Mouse (Mus musculus) left cerebral cortex, adult 9 months (tissue): ENCODE measurements at regions not wholly inside any gene's neighbourhood (a gene's known extent, or its start where the extent isn't known, plus 50 kb on each side); places are given as distances from the start of the nearest gene placed in this dataset.
A peak's percentile ranks its signal among the peaks of the same experiment; 100 is the strongest.

ENCODE experiments used
- DNase-seq, 2 experiments: peaks; one replicate each; pipeline ENCODE4 v3.0.0; 2022; ENCODE audit warnings: low spot score in 2 of 2

- no peak for DNase-seq
These were observed 52.1 kb upstream of the Hmcn1 start for GRCm38 (mm10) chr1:151045334-151045733.

GRCm38 (mm10) chr1:151046626-151047025 is 53.4 kb upstream of the Hmcn1 start:
- DNase-seq: no peak

- DNase-seq: no peak
These were observed 56.7 kb upstream of the Hmcn1 start for GRCm38 (mm10) chr1:151049726-151050506.

- DNase-seq: no peak
These were observed 57.2 kb upstream of the Hmcn1 start for GRCm38 (mm10) chr1:151050507-151050816.

GRCm38 (mm10) chr1:151053268-151053667 is 60.0 kb upstream of the Hmcn1 start:
- DNase-seq: no peak

GRCm38 (mm10) chr1:151055396-151055795 is 62.2 kb upstream of the Hmcn1 start:
- no peak for DNase-seq

GRCm38 (mm10) chr1:151059546-151060136 is 66.4 kb upstream of the Hmcn1 start:
- no peak for DNase-seq

- no peak for DNase-seq
These were observed 71.9 kb upstream of the Hmcn1 start for GRCm38 (mm10) chr1:151065090-151065567.

GRCm38 (mm10) chr1:151066379-151067128 is 73.3 kb upstream of the Hmcn1 start:
- DNase-seq: no peak

GRCm38 (mm10) chr1:151074508-151075314 is 81.5 kb upstream of the Hmcn1 start:
- DNase-seq: no peak

GRCm38 (mm10) chr1:151075541-151075940 is 82.3 kb upstream of the Hmcn1 start:
- no peak for DNase-seq

- DNase-seq: peak in 1 of 2 experiments; percentile 90
These were observed 85.8 kb upstream of the Hmcn1 start for GRCm38 (mm10) chr1:151078909-151079522.

GRCm38 (mm10) chr1:151079614-151080360 is 86.6 kb upstream of the Hmcn1 start:
- no peak for DNase-seq

- no peak for DNase-seq
These were observed 87.3 kb upstream of the Hmcn1 start for GRCm38 (mm10) chr1:151080510-151080980.

- peak in 1 of 2 experiments; percentile 22 for DNase-seq
These were observed 89.3 kb upstream of the Hmcn1 start for GRCm38 (mm10) chr1:151082510-151083033.

- no peak for DNase-seq
These were observed 90.6 kb upstream of the Hmcn1 start for GRCm38 (mm10) chr1:151083806-151084205.

GRCm38 (mm10) chr1:151086111-151086859 is 93.0 kb upstream of the Hmcn1 start:
- no peak for DNase-seq

- DNase-seq: no peak
These were observed 94.0 kb upstream of the Hmcn1 start for GRCm38 (mm10) chr1:151087151-151087660.

- peak; percentile 47 to 71 for DNase-seq
These were observed 94.4 kb upstream of the Gm47985 start for GRCm38 (mm10) chr1:151087811-151088511.
